Mouse (Mus musculus): ENCODE data around the gene Glud1.

Glud1 gene

DNA sequence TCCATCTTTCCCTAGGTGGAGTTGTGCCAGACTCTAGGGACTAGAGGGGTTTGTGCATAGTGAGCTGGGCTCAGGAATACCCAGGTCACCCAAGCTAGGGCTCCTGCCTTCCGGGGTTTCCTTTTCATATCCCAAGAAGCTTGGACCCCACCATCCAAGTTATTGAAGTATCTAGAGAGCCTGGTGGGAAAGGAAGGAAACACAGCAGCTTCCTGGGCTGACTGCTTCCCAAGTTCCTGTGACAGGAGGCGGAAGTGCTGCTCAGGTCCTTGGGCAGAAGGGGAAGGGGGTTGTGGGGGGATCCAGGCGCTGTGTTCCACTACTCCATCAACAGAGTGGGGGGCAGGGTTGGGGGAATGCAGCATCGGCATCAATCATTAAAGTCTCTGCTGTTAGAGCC, 66.6 kb downstream of the Glud1 start:
- no peak for TF ChIP-seq GATA4 (IDR thresholded peaks at IDR 0.05; ENCODE audit: insufficient replicate concordance, low read length)

DNA sequence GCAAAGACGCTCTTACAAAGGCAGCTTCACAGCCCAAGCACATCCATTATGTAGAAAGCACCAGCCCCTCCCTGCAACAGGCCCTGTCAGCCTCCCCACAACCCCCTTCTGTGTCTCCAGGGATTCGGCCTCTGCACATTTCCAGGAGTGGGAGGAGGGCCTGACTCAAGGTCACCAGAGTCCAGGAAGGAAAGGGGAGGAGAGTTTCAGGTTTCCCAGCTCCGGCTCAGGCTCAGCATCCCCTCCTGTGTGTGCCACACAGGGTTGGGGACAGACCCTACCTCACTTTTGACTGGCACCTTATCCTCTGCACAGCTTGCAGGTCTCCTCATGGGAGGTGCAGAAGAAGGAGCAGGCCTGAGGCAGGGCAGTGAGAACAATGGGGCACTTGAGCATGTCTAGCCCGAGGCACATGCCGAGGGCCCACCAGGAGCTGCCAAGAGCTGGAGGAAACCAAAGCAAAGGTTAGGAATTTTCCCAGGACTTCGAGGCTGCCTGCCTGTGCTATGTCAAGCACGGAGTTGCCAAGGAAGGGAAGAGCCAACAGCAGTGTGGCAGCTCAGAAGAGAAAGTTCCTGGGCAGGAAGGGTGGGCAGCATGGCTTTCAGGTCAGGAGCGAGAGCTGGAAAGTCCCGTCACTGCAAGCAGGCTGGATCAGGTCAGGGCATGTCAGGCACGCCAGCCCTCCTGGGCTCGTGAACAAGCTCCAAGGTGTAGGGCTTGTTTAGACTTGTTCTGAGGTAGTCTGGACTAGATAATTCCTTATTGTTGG, 68.2 kb downstream of the Glud1 start:
- TF ChIP-seq GATA4 (IDR thresholded peaks at IDR 0.05; ENCODE audit: insufficient replicate concordance, low read length), result no peak

DNA sequence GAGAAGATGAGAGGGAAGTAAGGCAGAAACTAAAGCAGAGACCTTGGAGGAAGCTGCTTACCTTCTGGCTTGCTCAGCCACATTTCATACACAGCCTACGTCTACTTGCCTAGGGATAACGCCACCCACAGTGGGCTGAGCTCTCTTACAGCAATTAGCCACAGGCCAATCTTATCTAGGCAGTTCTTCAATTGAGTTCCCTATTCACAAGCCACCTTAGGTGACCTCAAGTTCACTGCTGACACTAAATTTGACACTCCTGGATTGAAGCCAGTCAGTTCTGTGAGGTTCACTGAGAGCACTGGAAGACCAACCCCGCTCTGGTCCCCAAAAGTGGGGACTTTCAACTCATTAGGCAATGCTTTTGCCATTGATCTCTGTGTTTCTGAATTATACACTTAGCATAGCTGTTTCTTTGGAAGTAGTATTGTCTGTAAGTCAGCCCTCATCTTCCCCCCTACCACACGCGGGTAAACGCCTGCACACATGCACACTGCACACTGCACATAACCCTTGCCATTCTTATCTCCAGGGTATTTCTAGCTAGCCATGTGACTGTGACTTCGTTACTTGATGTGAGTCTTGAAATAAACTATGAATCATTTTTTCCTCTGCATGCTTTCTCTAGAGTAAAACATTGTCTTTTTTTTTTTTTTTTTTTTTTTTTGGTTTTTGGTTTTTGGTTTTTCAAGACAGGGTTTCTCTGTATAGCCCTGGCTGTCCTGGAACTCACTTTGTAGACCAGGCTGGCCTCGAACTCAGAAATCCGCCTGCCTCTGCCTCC, 72.6 kb downstream of the Glud1 start:
- no peak for TF ChIP-seq GATA4 (IDR thresholded peaks at IDR 0.05; ENCODE audit: insufficient replicate concordance, low read length)

DNA sequence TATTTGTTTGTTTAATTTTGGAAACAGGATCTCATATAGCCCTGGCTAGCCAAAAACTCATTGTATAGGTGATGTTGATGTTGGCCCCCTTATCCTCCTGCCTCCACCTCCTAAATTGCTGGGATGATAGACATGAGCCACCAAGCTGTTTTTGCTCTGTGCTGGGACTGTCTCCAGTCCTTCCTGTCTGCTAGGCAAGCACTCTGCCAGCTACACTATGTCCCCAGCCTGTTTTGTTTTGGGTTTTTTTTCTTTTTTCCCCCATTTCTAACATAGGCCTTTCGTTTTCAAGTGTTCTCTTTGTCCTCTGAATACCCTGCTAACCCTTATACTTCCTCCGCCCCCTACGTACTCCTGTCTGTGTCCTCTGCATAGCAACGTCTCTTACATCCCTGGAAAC, 82.8 kb downstream of the Glud1 start:
- TF ChIP-seq GATA4 (IDR thresholded peaks at IDR 0.05; ENCODE audit: insufficient replicate concordance, low read length), result no peak
